Mouse (Mus musculus): Measurements from ENCODE around the gene Klk9. TPM values are rescaled to one million over a fixed set of nuclear protein-coding genes. Genes with fewer than 3 reads are reported as not detected.
A peak's percentile ranks its signal among the peaks of the same experiment; 100 is the strongest.

Klk9 gene
- polyA plus RNA-seq, 2 experiments = 0.21 TPM

- no peaks in the 10 kb centered on the region for H3K9me3 ChIP-seq (ENCODE audit: control insufficient read depth, low read length)
- H3K27ac ChIP-seq (replicated peaks; ENCODE audit: low read depth, low read length) = no peak within 1 kb of the TSS
- H3K27me3 ChIP-seq (ENCODE audit: control insufficient read depth, insufficient read depth, low read length) = no peaks in the 10 kb centered on the region; the same call in 1 of the 2 replicates
- H3K9ac ChIP-seq (ENCODE audit: low read depth, low read length, severe bottlenecking) = no peak within 1 kb of the TSS
- DNase-seq (ENCODE audit: low spot score) (no peak), ATAC-seq (ENCODE audit: low FRiP score, low read depth) (no peak)
- no peak within 1 kb of the TSS for H3K4me2 ChIP-seq (replicated peaks; ENCODE audit: low read depth, low read length, severe bottlenecking)
- H3K4me1 ChIP-seq (ENCODE audit: control insufficient read depth, insufficient read depth, low read length) = no peaks in the 10 kb centered on the region
- no peak within 1 kb of the TSS for H3K4me3 ChIP-seq (replicated peaks; ENCODE audit: low read length)
- WGBS = 42% methylated on average over 5 of the region's 5 CpGs
- no peak for TF ChIP-seq POLR2A (IDR thresholded peaks at IDR 0.05; ENCODE audit: borderline replicate concordance, extremely low read depth, insufficient read depth, insufficient read length)
- no peaks in the 10 kb centered on the region for H3K36me3 ChIP-seq (ENCODE audit: control insufficient read depth, insufficient read depth, low read length)
Observed at GRCm38 (mm10) chr7:43780746-43781145, 10.9 kb upstream of the Klk9 start, which contains the start of gene Klk10. Gene Klk10 (plus strand): TSS chr7:43781035.

GRCm38 (mm10) chr7:43781541-43781940 is 10.2 kb upstream of the Klk9 start:
- Histone ChIP-seq H3K27ac (replicated peaks; ENCODE audit: low read depth, low read length) (no peak overlapping the region), H3K4me3 (replicated peaks; ENCODE audit: low read length) (no peak overlapping the region), H3K4me2 (replicated peaks; ENCODE audit: low read depth, low read length, severe bottlenecking) (no peak overlapping the region), H3K27me3 (ENCODE audit: control insufficient read depth, insufficient read depth, low read length) (no peaks in the 10 kb centered on the region; the same call in 1 of the 2 replicates), H3K36me3 (ENCODE audit: control insufficient read depth, insufficient read depth, low read length) (no peaks in the 10 kb centered on the region), H3K4me1 (ENCODE audit: control insufficient read depth, insufficient read depth, low read length) (no peaks in the 10 kb centered on the region), H3K9me3 (ENCODE audit: control insufficient read depth, low read length) (no peaks in the 10 kb centered on the region), H3K9ac (ENCODE audit: low read depth, low read length, severe bottlenecking) (no peak overlapping the region)
- TF ChIP-seq POLR2A (IDR thresholded peaks at IDR 0.05; ENCODE audit: borderline replicate concordance, extremely low read depth, insufficient read depth, insufficient read length) = no peak
- no peak for DNase-seq (ENCODE audit: low spot score)
- WGBS = 75% methylated on average over 11 of the region's 11 CpGs
- ATAC-seq (ENCODE audit: low FRiP score, low read depth) = no peak

GRCm38 (mm10) chr7:43782275-43783265 is 9.1 kb upstream of the Klk9 start:
- ATAC-seq (ENCODE audit: low FRiP score, low read depth) (peak; percentile 68), DNase-seq (ENCODE audit: low spot score) (peak; percentile 77)
- H3K4me2 ChIP-seq (replicated peaks; ENCODE audit: low read depth, low read length, severe bottlenecking) = peak overlapping the region; percentile 52
- H3K4me3 ChIP-seq (replicated peaks; ENCODE audit: low read length) = peak overlapping the region; percentile 26
- H3K27ac ChIP-seq (replicated peaks; ENCODE audit: low read depth, low read length) = no peak overlapping the region
- H3K9me3 ChIP-seq (ENCODE audit: control insufficient read depth, low read length) = no peaks in the 10 kb centered on the region
- H3K36me3 ChIP-seq (ENCODE audit: control insufficient read depth, insufficient read depth, low read length) = no peaks in the 10 kb centered on the region
- H3K27me3 ChIP-seq (ENCODE audit: control insufficient read depth, insufficient read depth, low read length) = no peaks in the 10 kb centered on the region; the same call in 1 of the 2 replicates
- TF ChIP-seq POLR2A (IDR thresholded peaks at IDR 0.05; ENCODE audit: borderline replicate concordance, extremely low read depth, insufficient read depth, insufficient read length) = no peak
- WGBS = 6% methylated on average over 36 of the region's 36 CpGs
- peak overlapping the region; percentile 47; the same call in 1 of the 2 replicates for H3K9ac ChIP-seq (ENCODE audit: low read depth, low read length, severe bottlenecking)
- no peaks in the 10 kb centered on the region for H3K4me1 ChIP-seq (ENCODE audit: control insufficient read depth, insufficient read depth, low read length)

DNA sequence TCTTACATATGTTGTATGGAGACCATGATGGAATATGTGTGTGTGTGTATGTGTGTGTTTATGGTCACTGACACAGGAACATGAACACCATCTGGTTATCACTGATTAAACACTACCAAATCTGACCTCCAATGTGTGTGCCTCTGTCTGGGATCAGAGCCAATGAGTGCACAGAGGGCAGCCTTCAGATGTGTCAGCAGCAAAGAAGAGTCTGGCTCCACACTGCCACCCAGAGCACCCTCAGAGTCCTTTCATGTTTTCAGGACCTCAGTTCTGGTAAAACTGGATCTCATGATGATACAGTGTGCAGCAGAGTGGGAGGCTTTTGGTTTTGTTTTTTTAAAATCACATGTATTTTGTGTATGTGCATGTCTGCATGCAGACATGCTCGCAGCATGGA is 6.4 kb upstream of the Klk9 start:
- no peaks in the 10 kb centered on the region for H3K9me3 ChIP-seq (ENCODE audit: control insufficient read depth, low read length)
- no peak overlapping the region for H3K4me2 ChIP-seq (replicated peaks; ENCODE audit: low read depth, low read length, severe bottlenecking)
- no peak for TF ChIP-seq POLR2A (IDR thresholded peaks at IDR 0.05; ENCODE audit: borderline replicate concordance, extremely low read depth, insufficient read depth, insufficient read length)
- H3K27me3 ChIP-seq (ENCODE audit: control insufficient read depth, insufficient read depth, low read length) = no peaks in the 10 kb centered on the region; the same call in 1 of the 2 replicates
- no peak overlapping the region for H3K9ac ChIP-seq (ENCODE audit: low read depth, low read length, severe bottlenecking)
- no peak for DNase-seq (ENCODE audit: low spot score)
- H3K27ac ChIP-seq (replicated peaks; ENCODE audit: low read depth, low read length) = no peak overlapping the region
- H3K4me1 ChIP-seq (ENCODE audit: control insufficient read depth, insufficient read depth, low read length) = no peaks in the 10 kb centered on the region
- WGBS = 88% methylated on average over 1 of the region's 1 CpGs
- no peaks in the 10 kb centered on the region for H3K36me3 ChIP-seq (ENCODE audit: control insufficient read depth, insufficient read depth, low read length)
- ATAC-seq (ENCODE audit: low FRiP score, low read depth) = no peak
- H3K4me3 ChIP-seq (replicated peaks; ENCODE audit: low read length) = no peak overlapping the region

DNA sequence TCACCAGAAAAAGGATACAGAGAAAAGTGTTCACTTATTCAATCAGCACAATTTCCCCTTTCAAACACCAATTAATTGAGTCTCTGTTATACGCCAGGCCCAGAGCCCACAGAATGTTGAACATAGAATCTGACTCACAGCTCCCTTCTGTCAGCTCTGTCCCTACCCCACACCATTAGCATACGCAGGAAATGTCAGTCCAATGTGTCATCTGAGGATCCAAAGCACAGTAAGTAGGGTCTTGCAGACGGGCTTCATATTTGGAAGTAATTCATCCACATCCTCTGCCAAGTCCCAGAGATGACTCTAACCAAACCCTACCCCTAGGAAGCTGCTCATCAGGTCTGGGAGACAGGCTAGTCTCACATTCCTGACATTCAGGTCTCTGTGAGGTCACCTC is 3.6 kb upstream of the Klk9 start:
- H3K9ac ChIP-seq (ENCODE audit: low read depth, low read length, severe bottlenecking) = no peak overlapping the region
- no peak overlapping the region for H3K4me2 ChIP-seq (replicated peaks; ENCODE audit: low read depth, low read length, severe bottlenecking)
- 69% methylated on average over 3 of the region's 3 CpGs for WGBS
- no peak overlapping the region for H3K4me3 ChIP-seq (replicated peaks; ENCODE audit: low read length)
- no peaks in the 10 kb centered on the region for H3K36me3 ChIP-seq (ENCODE audit: control insufficient read depth, insufficient read depth, low read length)
- no peaks in the 10 kb centered on the region for H3K27me3 ChIP-seq (ENCODE audit: control insufficient read depth, insufficient read depth, low read length)
- no peak overlapping the region for H3K27ac ChIP-seq (replicated peaks; ENCODE audit: low read depth, low read length)
- no peaks in the 10 kb centered on the region for H3K4me1 ChIP-seq (ENCODE audit: control insufficient read depth, insufficient read depth, low read length)
- no peak for DNase-seq (ENCODE audit: low spot score)
- no peak for ATAC-seq (ENCODE audit: low FRiP score, low read depth)
- no peak for TF ChIP-seq POLR2A (IDR thresholded peaks at IDR 0.05; ENCODE audit: borderline replicate concordance, extremely low read depth, insufficient read depth, insufficient read length)
- no peaks in the 10 kb centered on the region for H3K9me3 ChIP-seq (ENCODE audit: control insufficient read depth, low read length)

Measured in limb, embryonic 14.5 days (tissue).